Mouse (Mus musculus): Measurements from ENCODE around the gene Gm8220.
"Not testable (repeated sequence)": the region's sequence is repeated elsewhere in the genome, so short reads cannot be mapped to it uniquely, and the experiment has no call there.

Gene Gm8220

GRCm38 (mm10) chr14:44285280-44285679 lies at the start of gene Gm8220:
Gene Gm8220, plus strand, starts transcription at chr14:44285580.
- not testable (repeated sequence) for DNase-seq

GRCm38 (mm10) chr14:44248039-44248438 lies 37.3 kb upstream of the Gm8220 start:
- DNase-seq, result no peak

- DNase-seq, result not testable (repeated sequence)
Measured at GRCm38 (mm10) chr14:44312049-44312448, 26.7 kb downstream of the Gm8220 start.

GRCm38 (mm10) chr14:44338484-44338883 lies 53.1 kb downstream of the Gm8220 start, which contains the start of gene Gm5930:
Gene Gm5930, minus strand, starts transcription at chr14:44338584.
- DNase-seq, result not testable (repeated sequence)
